ENCODE assay signal across 8 mouse cellular contexts in genomic region chr10:81545161-81545747, GRCm38 (mm10). TPM values are rescaled to one million over a fixed set of nuclear protein-coding genes. Genes with fewer than 3 reads are reported as not detected.
DNase-seq lines count a peak whose midpoint lies in the region; ATAC-seq and TF ChIP-seq lines count a peak whose summit lies in the region.

Gene Gna11 (minus strand): TSS chr10:81545190.

- POLR2A ChIA-PET in Patski (lab: Charles Lee): interaction anchor here (0.6 to 1.1 kb wide), 4 partner anchors 25 to 523 kb away, joined by 3 to 6 read pairs (median 5); partner anchors contain the start of gene Ncln

- H3K4me3 ChIP-seq in hindbrain, embryonic 13.5 days: peak within 1 kb of the TSS; percentile 97

- TF ChIP-seq CTCF in Patski (IDR thresholded peaks at IDR 0.05): no peak

- peak within 1 kb of the TSS; percentile 99 for H3K9ac ChIP-seq in hindbrain, embryonic 13.5 days

- DNase-seq in Patski (ENCODE audit: low read depth, low spot score): peak; percentile 87
- DNase-seq in cerebellum, postnatal 14 days: peak; percentile 100
- peak; percentile 99 to 100 for DNase-seq in frontal cortex, postnatal 14 days (ENCODE audit: low spot score in 2 of 2)
- DNase-seq in layer of hippocampus, postnatal 25 days (ENCODE audit: extremely low spot score in 1 of 2, low spot score in 1 of 2): peak; percentile 96 to 98
- DNase-seq in lung, postnatal 25 days (ENCODE audit: low spot score): peak; percentile 99
- DNase-seq in retina, embryonic 14.5 days (ENCODE audit: low spot score): peak; percentile 99
- peak; percentile 100 for DNase-seq in thymus, postnatal 4 days

- 1% methylated on average over 55 of the region's 59 CpGs for WGBS in hindbrain, embryonic 13.5 days

- H3K27ac ChIP-seq in hindbrain, embryonic 13.5 days: peak within 1 kb of the TSS; percentile 94

- peaks cover 5% of the 10 kb centered on the region for H3K36me3 ChIP-seq in hindbrain, embryonic 13.5 days

- peak; percentile 91 for ATAC-seq in Patski
- ATAC-seq in hindbrain, embryonic 13.5 days (ENCODE audit: low FRiP score): peak; percentile 96

- no peaks in the 10 kb centered on the region for H3K9me3 ChIP-seq in hindbrain, embryonic 13.5 days

- in situ Hi-C loops in Patski (cut with MboI; ENCODE audit: low pct_unique_long_range_greater_than_20kb): no loop called here

- peak within 1 kb of the TSS; percentile 98 for H3K4me2 ChIP-seq in hindbrain, embryonic 13.5 days

- CTCF ChIA-PET in Patski (lab: Charles Lee): no interaction called here

- H3K27me3 ChIP-seq in Patski: no peaks in the 10 kb centered on the region
- 0 out of 2 replicates have a peak, but pooled peaks cover 3% of the 10 kb centered on the region for H3K27me3 ChIP-seq in hindbrain, embryonic 13.5 days

- H3K4me1 ChIP-seq in hindbrain, embryonic 13.5 days (replicated peaks): peaks cover 42% of the 10 kb centered on the region

RNA-seq across cellular contexts. Expression of gene Gna11, which starts in this region (rescaled TPM):
- 76.2 TPM for polyA plus RNA-seq in Patski (2021)
- polyA plus RNA-seq in hindbrain, embryonic 13.5 days (2015; fragmentation: Nextera tagmentation; extraction: Ambion mirVana): 79.8 and 82.4 TPM in 2 replicates
- 100 to 1,000 TPM; 110 to 121 TPM for total RNA-seq in layer of hippocampus, postnatal 25 days (2021)

Comparison
In these comparisons a context has a peak if more than half of its experiments do, and no peak if none do; other contexts are left out.
1. Peak in every context shown above with its lines: DNase-seq, ATAC-seq, H3K4me3 ChIP-seq and H3K27ac ChIP-seq.